17 mouse cellular contexts compared by ENCODE assay signal in genomic region chr15:85143747-85144146, GRCm38 (mm10). TPM values are rescaled to one million over a fixed set of nuclear protein-coding genes. Genes with fewer than 3 reads are reported as not detected.
DNase-seq lines count a peak whose midpoint lies in the region; TF ChIP-seq lines count a peak whose summit lies in the region.
"Had no signal": no experiment of that assay in that cellular context is flagged by ENCODE, and none has a peak within 500 bp of the region (broad histone marks: within the 10 kb centered on the region; RNA-seq: fewer than 3 reads in every experiment).

No protein-coding gene starts in this region.

- no peak overlapping the region for H3K4me3 ChIP-seq in heart, embryonic 10.5 days
- H3K4me3 ChIP-seq in liver, adult 2 months (ENCODE audit: insufficient read depth, low read depth, low read length) = no peak overlapping the region
- H3K4me3 ChIP-seq: embryonic facial prominence, embryonic 12.5 days; forebrain, embryonic 10.5 days; heart, embryonic 13.5 days; hindbrain, embryonic 15.5 days; liver, embryonic 15.5 days had no signal

- no peaks in the 10 kb centered on the region for H3K36me3 ChIP-seq in heart, embryonic 10.5 days
- H3K36me3 ChIP-seq in liver, adult 2 months (ENCODE audit: control insufficient read depth, insufficient read depth, low read length) = no peaks in the 10 kb centered on the region
- H3K36me3 ChIP-seq: embryonic facial prominence, embryonic 12.5 days; forebrain, embryonic 10.5 days; heart, embryonic 13.5 days; hindbrain, embryonic 15.5 days; liver, embryonic 15.5 days had no signal

- intact Hi-C loops in heart, postnatal 10 days (cut with DNase I) = no loop called here

- H3K27ac ChIP-seq in heart, embryonic 10.5 days = no peak overlapping the region
- no peak overlapping the region for H3K27ac ChIP-seq in liver, adult 2 months (replicated peaks; ENCODE audit: insufficient read depth, low read depth, low read length)
- H3K27ac ChIP-seq: embryonic facial prominence, embryonic 12.5 days; heart, embryonic 13.5 days; hindbrain, embryonic 15.5 days; liver, embryonic 15.5 days; macrophage had no signal

- H3K9ac ChIP-seq in liver, adult 2 months (ENCODE audit: low read depth, low read length) = no peak overlapping the region
- H3K9ac ChIP-seq: embryonic facial prominence, embryonic 12.5 days; heart, embryonic 13.5 days; hindbrain, embryonic 15.5 days; liver, embryonic 15.5 days had no signal

- H3K4me1 ChIP-seq in heart, embryonic 10.5 days = no peaks in the 10 kb centered on the region
- no peaks in the 10 kb centered on the region for H3K4me1 ChIP-seq in liver, adult 2 months (ENCODE audit: control insufficient read depth, insufficient read depth, low read length)
- H3K4me1 ChIP-seq: embryonic facial prominence, embryonic 12.5 days; heart, embryonic 13.5 days; hindbrain, embryonic 15.5 days; liver, embryonic 15.5 days had no signal

- H3K27me3 ChIP-seq in heart, embryonic 10.5 days (ENCODE audit: insufficient read depth, poor library complexity, severe bottlenecking) = peaks cover 27% of the 10 kb centered on the region; the same call in 1 of the 2 replicates
- no peaks in the 10 kb centered on the region for H3K27me3 ChIP-seq in liver, adult 2 months (ENCODE audit: control insufficient read depth, insufficient read depth, low read length)
- H3K27me3 ChIP-seq: embryonic facial prominence, embryonic 12.5 days; hindbrain, embryonic 15.5 days; liver, embryonic 15.5 days had no signal

- DNase-seq in heart, embryonic 10.5 days (ENCODE audit: low spot score) = peak; percentile 42
- no peak for DNase-seq in heart, postnatal 10 days
- no peak for DNase-seq in liver, adult 2 months (ENCODE audit: extremely low read depth, low read depth, low spot score)
- no peak for DNase-seq in liver
- peak; percentile 16 for DNase-seq in A20 (ENCODE audit: low read depth, low spot score)
- DNase-seq in ES-CJ7 (ENCODE audit: low read depth, low spot score) = peak; percentile 50
- DNase-seq in cerebellum, postnatal 4 days (ENCODE audit: low spot score in 2 of 2) = no peak
- no peak for DNase-seq in adrenal gland, postnatal 36 days
- DNase-seq: cerebellum, adult 9-10 months had no signal

- peak; percentile 26; the same call in 1 of the 2 replicates for TF ChIP-seq CTCF in liver, adult 2 months (IDR thresholded peaks at IDR 0.05; ENCODE audit: low read depth, low read length)

- H3K79me2 ChIP-seq in liver, adult 2 months (ENCODE audit: control insufficient read depth, insufficient read depth, low read length) = no peaks in the 10 kb centered on the region

- 85% methylated on average over 1 of the region's 1 CpGs for WGBS in heart, embryonic 10.5 days
- WGBS in liver, adult 2 months = 97% methylated on average over 1 of the region's 1 CpGs

- TF ChIP-seq POLR2A in liver, adult 2 months (IDR thresholded peaks at IDR 0.05; ENCODE audit: extremely low read depth, insufficient read depth, low read length) = no peak

- H3K9me3 ChIP-seq in heart, embryonic 10.5 days = no peaks in the 10 kb centered on the region
- H3K9me3 ChIP-seq: embryonic facial prominence, embryonic 12.5 days; forebrain, embryonic 10.5 days; heart, embryonic 13.5 days; hindbrain, embryonic 15.5 days; liver, embryonic 15.5 days had no signal

RNA-seq across cellular contexts. Expression of gene Ribc2, which starts 11.9 kb away (rescaled TPM):
- polyA plus RNA-seq in heart, embryonic 10.5 days (2016; fragmentation: Nextera tagmentation; extraction: Ambion mirVana) = 0.15 TPM in 1 of 2 replicates, not detected in the other
- not detected for total RNA-seq in heart, postnatal 10 days (2021)
- total RNA-seq in liver, adult 2 months (2014; rRNA removed) = not detected in 2 replicates
- polyA plus RNA-seq in liver, adult 2 months (2012; rRNA removed) = not detected in 2 replicates
- not detected for total RNA-seq in adrenal gland, postnatal 36 days (2021)
- total RNA-seq: gastrocnemius, adult 18-20 months had no signal
- polyA plus RNA-seq: large intestine, adult 2 months; liver, embryonic 15.5 days; macrophage had no signal

RNA-seq across cellular contexts. Expression of gene Smc1b, which starts 12.0 kb away (rescaled TPM):
- polyA plus RNA-seq in heart, embryonic 10.5 days (2016; fragmentation: Nextera tagmentation; extraction: Ambion mirVana) = 0.11 and 0.20 TPM in 2 replicates
- total RNA-seq in heart, postnatal 10 days (2021) = under 1 TPM in 1 of 2 experiments, not detected in 1; 0.07 TPM
- 0.20 and 2.5 TPM in 2 replicates for total RNA-seq in liver, adult 2 months (2014; rRNA removed)
- 0.01 TPM in 1 of 2 replicates, not detected in the other for polyA plus RNA-seq in liver, adult 2 months (2012; rRNA removed)
- under 1 TPM in 1 of 2 experiments, not detected in 1; 0.40 TPM for total RNA-seq in adrenal gland, postnatal 36 days (2021)
- total RNA-seq: gastrocnemius, adult 18-20 months had no signal
- polyA plus RNA-seq: macrophage had no signal

Comparison
In these comparisons a context has a peak if more than half of its experiments do, and no peak if none do; other contexts are left out.
1. DNase-seq: peak in heart, embryonic 10.5 days (single experiment), A20 (single experiment) and ES-CJ7 (single experiment); none in heart, postnatal 10 days (0 of 2), liver, adult 2 months (single experiment), liver (single experiment), cerebellum, postnatal 4 days (0 of 2) and adrenal gland, postnatal 36 days (0 of 2).